Mouse (Mus musculus): Measurements from ENCODE around the gene Iqcg.

DNA sequence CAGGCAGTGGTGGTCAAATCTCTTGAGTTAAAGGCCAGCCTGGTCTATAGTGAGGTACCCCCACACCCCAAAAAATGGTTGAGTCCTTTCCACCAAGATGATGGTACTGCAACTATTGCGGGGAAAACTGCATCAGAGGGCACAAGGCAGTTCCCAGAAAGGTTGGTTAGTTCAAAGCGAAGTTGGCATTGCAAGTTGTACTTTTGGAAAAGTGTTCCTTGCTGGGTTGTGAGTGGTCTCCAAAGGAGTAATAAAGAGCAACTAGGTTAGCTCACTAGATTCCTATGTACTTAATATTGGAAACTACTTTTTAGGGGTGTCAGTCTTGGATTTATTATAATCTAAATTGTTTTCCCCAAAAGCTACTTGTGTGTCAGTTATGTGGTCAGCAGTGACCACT, 4.9 kb upstream of the Iqcg start:
- TF ChIP-seq POLR2A (IDR thresholded peaks at IDR 0.05; ENCODE audit: insufficient read length, low read depth) (no peak), E2F4 (IDR thresholded peaks at IDR 0.05; ENCODE audit: insufficient read depth) (no peak), CEBPB (IDR thresholded peaks at IDR 0.05; ENCODE audit: insufficient read depth, poor library complexity, severe bottlenecking) (no peak), MYOG (IDR thresholded peaks at IDR 0.05; ENCODE audit: control insufficient read depth in 1 of 3, insufficient read depth in 1 of 3, insufficient read length in 2 of 3, low read depth in 2 of 3) (no peak), USF1 (IDR thresholded peaks at IDR 0.05; ENCODE audit: low read depth) (no peak), TCF12 (IDR thresholded peaks at IDR 0.05; ENCODE audit: insufficient read depth, poor library complexity, severe bottlenecking) (no peak), MAX (IDR thresholded peaks at IDR 0.05; ENCODE audit: low read depth) (no peak), POLR2AphosphoS2 (IDR thresholded peaks at IDR 0.05; ENCODE audit: insufficient read length, low read depth) (peak; percentile 33), MYOD1 (IDR thresholded peaks at IDR 0.05; ENCODE audit: control insufficient read depth in 1 of 3, insufficient read length in 2 of 3, low read depth in 2 of 3) (no peak), TCF3 (IDR thresholded peaks at IDR 0.05; ENCODE audit: insufficient read length, low read depth) (no peak), REST (IDR thresholded peaks at IDR 0.05; ENCODE audit: insufficient read depth, insufficient read length) (no peak)

Data from myocyte (in vitro differentiated cells).